Mouse (Mus musculus): Measurements from ENCODE around the gene Tunar.

Tunar gene

GRCm38 (mm10) chr12:105333570-105333969 is at the start of gene Tunar:
Gene Tunar (plus strand): TSS chr12:105333870.
- ChIA-PET CTCF (no interaction called here), POLR2A (no interaction called here)

GRCm38 (mm10) chr12:105312571-105313035 is 21.1 kb upstream of the Tunar start:
- POLR2A ChIA-PET: no interaction called here
- CTCF ChIA-PET: no interaction called here

- ChIA-PET CTCF (no interaction called here), POLR2A (interaction anchor here in 1 of 4 experiments (0.6 kb wide), 1 partner anchor 130 kb away, joined by 6 read pairs; no protein-coding TSS in a partner anchor)
Observed at GRCm38 (mm10) chr12:105314328-105314727, 19.3 kb upstream of the Tunar start.

DNA sequence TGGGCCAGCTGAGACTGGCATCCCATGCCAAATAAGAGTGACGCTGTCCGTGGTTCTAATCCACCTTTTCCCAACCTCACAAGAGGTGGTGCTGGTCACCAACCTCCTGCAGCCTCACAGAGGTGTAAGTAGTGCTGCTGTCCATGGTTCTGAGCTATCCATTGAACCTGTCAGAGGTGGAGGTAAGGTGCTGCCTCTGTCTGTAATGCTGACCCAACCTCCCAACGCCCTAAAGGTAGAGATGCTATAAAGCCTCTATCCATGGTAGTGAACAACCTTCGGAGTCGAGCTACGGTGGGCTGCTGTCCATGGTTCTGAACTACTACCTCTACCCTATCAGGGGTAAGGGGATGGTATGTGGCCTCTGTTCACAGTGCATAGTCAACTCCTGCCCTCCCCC is 11.5 kb upstream of the Tunar start:
- CTCF ChIA-PET: interaction anchor here in 2 of 4 experiments (0.6 to 1.1 kb wide), 5 partner anchors 22 to 263 kb away, joined by 3 to 5 read pairs (median 3); no protein-coding TSS in a partner anchor
- POLR2A ChIA-PET: interaction anchor here (0.6 to 1.1 kb wide), 6 partner anchors 14 to 122 kb away, joined by 3 to 12 read pairs (median 4); no protein-coding TSS in a partner anchor

DNA sequence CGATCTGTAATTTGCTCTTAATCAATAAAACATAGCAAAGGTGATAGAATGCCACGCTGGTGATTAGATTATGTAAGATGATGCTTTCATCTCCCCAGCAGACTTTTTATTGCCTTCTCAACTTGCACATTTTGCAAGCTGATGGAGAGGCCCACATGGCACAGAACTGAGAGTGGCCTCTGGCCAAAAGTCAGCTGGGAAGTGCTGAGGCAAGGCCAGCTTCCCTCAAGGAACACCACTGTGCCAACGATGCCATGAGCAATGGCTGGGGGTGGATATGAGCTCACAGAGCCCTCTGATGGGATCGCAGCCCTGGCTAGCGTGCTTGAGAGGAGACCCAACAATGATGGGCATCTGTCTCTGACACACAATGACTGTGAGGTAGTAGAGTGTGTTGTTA is 6.6 kb upstream of the Tunar start:
- POLR2A ChIA-PET: no interaction called here
- CTCF ChIA-PET: no interaction called here

GRCm38 (mm10) chr12:105328396-105328795 is 5.3 kb upstream of the Tunar start:
- POLR2A ChIA-PET: interaction anchor here in 3 of 4 experiments (0.6 to 1.5 kb wide), 6 partner anchors 8 to 317 kb away, joined by 3 to 4 read pairs (median 3); no protein-coding TSS in a partner anchor
- CTCF ChIA-PET: interaction anchor here in 3 of 4 experiments (0.6 to 1.2 kb wide), 3 partner anchors 70 to 747 kb away, joined by 4 to 6 read pairs (median 5); no protein-coding TSS in a partner anchor

DNA sequence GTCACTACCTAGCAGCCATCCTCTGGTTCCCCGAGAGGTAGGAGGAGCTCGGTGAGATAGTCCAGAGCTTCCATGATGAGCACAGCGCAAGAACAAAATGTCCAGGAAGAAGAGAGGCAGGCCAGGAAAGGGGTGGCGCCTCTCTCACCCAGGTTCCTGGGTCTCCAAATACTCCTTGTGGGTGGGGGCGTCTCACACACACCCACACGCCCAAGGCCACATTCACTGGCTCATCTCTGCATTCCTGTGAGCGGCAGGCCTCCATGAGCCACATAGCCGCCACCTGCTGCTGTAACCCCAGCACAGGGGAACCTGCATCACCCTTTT is 2.4 kb downstream of the Tunar start:
- CTCF ChIA-PET: interaction anchor here in 3 of 4 experiments (0.6 to 1.7 kb wide), 9 partner anchors 18 to 308 kb away, joined by 3 to 7 read pairs (median 4); no protein-coding TSS in a partner anchor
- POLR2A ChIA-PET: interaction anchor here (0.6 to 1.6 kb wide), 14 partner anchors 8 to 804 kb away, joined by 3 to 7 read pairs (median 3); no protein-coding TSS in a partner anchor

GRCm38 (mm10) chr12:105336421-105337289 is 3.0 kb downstream of the Tunar start:
- ChIA-PET POLR2A (interaction anchor here (0.5 to 1.6 kb wide), 18 partner anchors 9 to 1340 kb away, joined by 3 to 7 read pairs (median 3); partner anchors contain the start of gene Bdkrb2 (in 1 of the 4)), CTCF (interaction anchor here (0.5 to 1.7 kb wide), 11 partner anchors 18 to 389 kb away, joined by 3 to 7 read pairs (median 3); no protein-coding TSS in a partner anchor)

DNA sequence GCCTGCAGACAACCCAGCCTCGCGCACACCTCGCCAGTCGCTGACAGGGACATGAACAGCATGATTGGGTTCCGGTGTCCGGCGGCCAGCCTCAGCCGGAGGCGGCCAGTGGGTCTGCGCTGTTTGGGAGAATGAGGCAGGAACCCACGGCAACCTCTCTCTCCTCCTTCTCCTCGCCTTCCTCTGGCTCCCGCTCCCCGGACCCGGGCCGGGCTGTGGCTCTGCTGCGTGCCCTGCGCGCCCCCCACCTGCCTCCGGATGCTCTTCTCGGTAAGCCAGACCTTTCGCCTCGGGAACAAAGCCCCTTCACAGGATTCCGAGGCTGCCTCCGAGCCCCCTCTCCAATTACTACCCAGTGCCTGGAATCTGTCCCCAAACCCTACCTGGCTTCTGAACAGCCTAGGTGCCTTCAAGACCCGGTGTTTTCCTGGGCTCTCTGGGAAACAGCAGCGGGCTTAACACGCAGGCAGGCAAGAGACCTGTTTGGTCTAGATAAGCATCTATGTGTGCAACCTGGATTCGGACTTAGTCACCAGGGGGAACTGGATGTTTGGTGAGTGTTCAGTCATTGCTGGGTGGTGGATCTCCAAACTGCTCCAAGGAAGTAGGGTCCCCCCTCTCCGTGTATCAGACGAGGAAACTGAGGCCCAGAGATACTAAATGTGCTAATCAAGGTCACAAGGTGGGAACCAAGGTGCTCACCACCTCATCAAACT is 3.8 kb downstream of the Tunar start:
- ChIA-PET POLR2A (interaction anchor here in 3 of 4 experiments (0.5 to 1.6 kb wide), 6 partner anchors 9 to 226 kb away, joined by 3 to 4 read pairs (median 3); partner anchors contain the start of gene Bdkrb2 (in 1 of the 3)), CTCF (interaction anchor here in 3 of 4 experiments (0.5 to 1.7 kb wide), 5 partner anchors 21 to 247 kb away, joined by 3 to 7 read pairs (median 6); no protein-coding TSS in a partner anchor)

- POLR2A ChIA-PET: interaction anchor here in 1 of 4 experiments (0.6 kb wide), 1 partner anchor 10 kb away, joined by 4 read pairs; no protein-coding TSS in a partner anchor
Observed at GRCm38 (mm10) chr12:105338256-105338977, 4.7 kb downstream of the Tunar start.

DNA sequence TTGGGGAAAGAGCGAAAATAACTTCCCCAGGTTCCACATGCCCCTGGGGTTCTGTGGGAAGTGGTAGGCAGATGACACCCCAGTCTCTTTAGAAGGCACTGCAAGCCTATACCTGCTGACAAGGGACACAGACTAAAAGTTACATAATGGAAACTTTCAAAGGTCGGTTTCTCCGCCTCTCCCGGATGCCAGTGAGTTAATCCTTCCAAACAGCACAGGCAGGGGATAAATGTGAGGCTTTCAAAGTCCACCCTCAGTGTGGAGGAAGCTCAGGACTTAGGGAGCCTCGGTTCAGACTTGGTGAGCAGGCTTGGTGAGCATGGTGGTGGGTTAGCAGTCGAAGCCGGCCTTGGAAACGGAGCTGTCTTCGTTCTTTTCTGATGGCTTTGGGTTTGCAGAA is 7.9 kb downstream of the Tunar start:
- POLR2A ChIA-PET: no interaction called here
- CTCF ChIA-PET: interaction anchor here in 2 of 4 experiments (0.6 to 1.1 kb wide), 3 partner anchors 12 to 314 kb away, joined by 3 to 7 read pairs (median 3); no protein-coding TSS in a partner anchor

More at GRCm38 (mm10) chr12:105338256-105338977, 4.7 kb downstream of the Tunar start:
- CTCF ChIA-PET: no interaction called here

- ChIA-PET POLR2A (interaction anchor here in 1 of 4 experiments (0.9 to 1.0 kb wide), 2 partner anchors 11 to 61 kb away, joined by 3 read pairs; no protein-coding TSS in a partner anchor), CTCF (interaction anchor here in 1 of 4 experiments (0.6 kb wide), 1 partner anchor 23 kb away, joined by 5 read pairs; no protein-coding TSS in a partner anchor)
Observed at GRCm38 (mm10) chr12:105344460-105344859, 10.8 kb downstream of the Tunar start.

GRCm38 (mm10) chr12:105346861-105347260 is 13.2 kb downstream of the Tunar start:
- POLR2A ChIA-PET: interaction anchor here in 1 of 4 experiments (1.2 kb wide), 1 partner anchor 11 kb away, joined by 6 read pairs; no protein-coding TSS in a partner anchor
- CTCF ChIA-PET: interaction anchor here in 1 of 4 experiments (0.6 kb wide), 2 partner anchors 151 to 216 kb away, joined by 3 to 12 read pairs; partner anchors contain the start of gene Bdkrb2

- POLR2A ChIA-PET: interaction anchor here in 1 of 4 experiments (1.2 kb wide), 1 partner anchor 11 kb away, joined by 6 read pairs; no protein-coding TSS in a partner anchor
- CTCF ChIA-PET: interaction anchor here in 1 of 4 experiments (0.6 kb wide), 1 partner anchor 215 kb away, joined by 3 read pairs; the partner anchor contains the start of gene Bdkrb2
Observed at GRCm38 (mm10) chr12:105347261-105347660, 13.6 kb downstream of the Tunar start.

DNA sequence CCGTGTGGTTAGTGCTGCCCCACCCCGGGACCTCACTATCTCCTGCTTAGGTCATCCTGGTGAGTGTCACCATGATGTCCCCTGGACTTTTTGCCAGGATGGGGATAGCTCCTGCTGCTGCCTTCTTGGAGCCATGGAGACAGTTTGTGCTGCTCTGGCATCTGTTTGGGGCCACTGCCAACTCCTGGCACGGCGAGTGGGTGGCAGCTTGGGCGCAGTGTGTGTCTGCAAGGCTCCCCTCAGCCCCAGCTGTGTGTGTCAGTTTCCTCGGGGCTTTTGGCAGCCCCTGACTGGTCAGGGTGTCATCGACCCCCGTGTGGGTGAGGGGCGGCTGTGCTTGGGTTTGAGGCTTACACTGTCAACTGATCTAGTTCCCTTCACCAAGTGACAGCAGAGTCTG is 20.6 kb downstream of the Tunar start:
- POLR2A ChIA-PET: interaction anchor here in 2 of 4 experiments (0.5 to 1.1 kb wide), 4 partner anchors 14 to 430 kb away, joined by 3 to 4 read pairs (median 3); no protein-coding TSS in a partner anchor
- CTCF ChIA-PET: interaction anchor here (0.6 to 1.2 kb wide), 15 partner anchors 9 to 377 kb away, joined by 3 to 5 read pairs (median 3); no protein-coding TSS in a partner anchor

DNA sequence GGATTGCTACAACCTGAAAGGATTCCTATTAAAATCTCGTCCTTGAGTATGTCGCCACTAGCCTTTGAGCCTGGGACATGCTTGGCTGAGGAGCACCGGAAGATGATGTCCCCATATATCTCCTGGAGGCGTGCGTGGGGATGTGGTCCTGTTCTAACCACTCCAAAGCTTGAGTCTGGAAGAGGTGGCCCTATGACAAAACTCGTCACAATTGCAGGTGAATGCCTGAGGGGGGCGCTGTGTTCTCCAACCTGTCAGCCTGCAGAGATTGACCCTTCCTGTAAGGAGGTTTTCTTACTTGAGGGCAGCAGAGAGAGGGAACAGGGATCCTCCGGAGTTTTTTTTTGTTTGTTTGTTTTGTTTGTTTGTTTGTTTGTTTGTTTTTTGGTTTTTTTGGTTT is 21.1 kb downstream of the Tunar start:
- ChIA-PET POLR2A (interaction anchor here in 3 of 4 experiments (0.5 to 1.1 kb wide), 4 partner anchors 10 to 429 kb away, joined by 3 read pairs; no protein-coding TSS in a partner anchor), CTCF (interaction anchor here (0.6 to 1.2 kb wide), 13 partner anchors 9 to 376 kb away, joined by 3 to 5 read pairs (median 3); no protein-coding TSS in a partner anchor)

GRCm38 (mm10) chr12:105356781-105357180 is 23.1 kb downstream of the Tunar start:
- CTCF ChIA-PET: interaction anchor here in 2 of 4 experiments (0.5 to 0.8 kb wide), 2 partner anchors 9 to 350 kb away, joined by 3 to 6 read pairs; no protein-coding TSS in a partner anchor
- POLR2A ChIA-PET: interaction anchor here in 1 of 4 experiments (0.8 to 1.5 kb wide), 2 partner anchors 14 to 20 kb away, joined by 3 to 4 read pairs; no protein-coding TSS in a partner anchor

All from embryonic stem cell, embryonic (primary cell).